Mouse (Mus musculus) heart, postnatal 0 days (tissue): ENCODE results near the gene Mllt10. TPM values are rescaled to one million over a fixed set of nuclear protein-coding genes. Genes with fewer than 3 reads are reported as not detected.
"Not testable (repeated sequence)": the region's sequence is repeated elsewhere in the genome, so short reads cannot be mapped to it uniquely, and the experiment has no call there.

ENCODE experiments used
- ATAC-seq: fragments of 200-750 bp; cut with Nextera tagmentation; 2 replicates; pipeline ENCODE4 v1.8.0; 2017; ENCODE audit warnings: low read depth, moderate number of reproducible peaks, moderate library complexity; ENCODE audit not compliant: insufficient read depth
- DNase-seq: peaks from one replicate; pipeline ENCODE4 v3.0.0-alpha.2; 2016; ENCODE audit warnings: low spot score
- H3K27ac ChIP-seq: fragments of 300-500 bp; sonication (generic); 2 replicates; pipeline ENCODE4 v1.5.1; 2014; ENCODE audit warnings: low read depth, mild to moderate bottlenecking
- H3K27me3 ChIP-seq: fragments of 300-500 bp; sonication (generic); 2 replicates; pipeline ENCODE4 v1.6.1; 2014; ENCODE audit warnings: low read length, mixed read lengths; ENCODE audit not compliant: control insufficient read depth, insufficient read depth
- H3K36me3 ChIP-seq: fragments of 300-500 bp; sonication (generic); replicated peaks from 2 replicates; pipeline ENCODE4 v1.6.1; 2014; ENCODE audit warnings: low read length, mixed read lengths; ENCODE audit not compliant: control insufficient read depth, insufficient read depth
- H3K4me1 ChIP-seq: fragments of 300-500 bp; sonication (generic); 2 replicates; pipeline ENCODE4 v1.6.1; 2014; ENCODE audit warnings: antibody characterized with exemption; ENCODE audit not compliant: control insufficient read depth, insufficient read depth
- H3K4me2 ChIP-seq: fragments of 300-500 bp; sonication (generic); 2 replicates; pipeline ENCODE4 v1.6.1; 2014; ENCODE audit warnings: low read depth, mild to moderate bottlenecking, low read length, moderate library complexity
- H3K4me3 ChIP-seq: fragments of 300-500 bp; sonication (generic); 2 replicates; pipeline ENCODE4 v1.5.1; 2014; ENCODE audit warnings: low read depth, low read length
- H3K9ac ChIP-seq: fragments of 300-500 bp; sonication (generic); replicated peaks from 2 replicates; pipeline ENCODE4 v1.6.1; 2014; ENCODE audit warnings: low read depth, low read length, mixed read lengths
- H3K9me3 ChIP-seq: fragments of 300-500 bp; sonication (generic); replicated peaks from 2 replicates; pipeline ENCODE4 v1.6.1; 2016; ENCODE audit warnings: low read length; ENCODE audit not compliant: control insufficient read depth
- CTCF ChIP-seq: IDR thresholded peaks from 2 replicates; pipeline ENCODE4 v1.5.1; 2016; ENCODE audit warnings: antibody characterized with exemption, control low read depth, low read depth
- EP300 ChIP-seq: IDR thresholded peaks from 2 replicates; pipeline ENCODE4 v1.6.1; 2016; ENCODE audit warnings: antibody characterized with exemption, low read depth
- WGBS: fragments of 180-500 bp; shearing (Covaris S2); extraction: QIAGEN DNeasy Blood & Tissue Kit; methylation state at CpG from one replicate; pipeline ENCODE4 v1.1.7; 2014; 5-methylcytosine and 5-hydroxymethylcytosine counted together
- polyA plus RNA-seq: library from polyadenylated mRNA; unstranded; fragments of >200 nt; fragmentation: Nextera tagmentation; extraction: Ambion mirVana; gene quantifications from 2 replicates; pipeline ENCODE4 v1.2.1, GENCODE M21; 2015
- total RNA-seq: library from RNA; depleted of rRNA; stranded (reverse); fragments of >200 nt; gene quantifications from 2 replicates; pipeline ENCODE4 v1.2.3, GENCODE M21; 2014; ENCODE audit warnings: low replicate concordance

Mllt10 gene
- total and polyA plus RNA-seq, 2 experiments from 2014 or later, result 22.1 to 25.6 TPM

DNA sequence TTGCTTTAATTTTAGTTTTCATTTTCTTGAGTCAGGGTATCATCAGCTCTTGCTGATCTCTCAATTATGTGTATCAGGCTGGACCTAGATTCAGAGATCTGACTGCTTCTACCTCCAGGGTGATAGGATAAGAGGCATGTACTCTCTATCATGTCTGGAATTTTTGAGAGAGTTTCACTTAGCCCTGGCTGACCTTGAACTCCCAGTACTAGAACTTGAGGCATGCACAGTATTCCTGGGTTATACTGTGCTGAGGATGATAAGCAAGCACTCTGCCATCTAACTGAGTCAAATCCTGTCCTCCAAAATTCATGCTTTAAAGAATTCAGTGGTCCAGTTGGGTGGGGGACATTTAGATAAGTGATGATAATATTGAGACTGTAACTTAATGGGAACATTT, 11.4 kb downstream of the Mllt10 start:
- H3K27me3 ChIP-seq, result no peaks in the 10 kb centered on the region
- H3K4me2 ChIP-seq, result peak overlapping the region; percentile 94
- no peak overlapping the region for H3K9ac ChIP-seq
- no peak for ATAC-seq
- peaks cover 13% of the 10 kb centered on the region for H3K36me3 ChIP-seq
- 0 out of 2 replicates have a peak overlapping the region, but pooled peaks have one; percentile 100 for H3K27ac ChIP-seq
- no peaks in the 10 kb centered on the region for H3K9me3 ChIP-seq
- no peak for DNase-seq
- TF ChIP-seq EP300, result no peak
- TF ChIP-seq CTCF, result no peak
- 0 out of 2 replicates have a peak overlapping the region, but pooled peaks have one; percentile 84 for H3K4me3 ChIP-seq
- H3K4me1 ChIP-seq, result 0 out of 2 replicates have a peak, but pooled peaks cover 4% of the 10 kb centered on the region

DNA sequence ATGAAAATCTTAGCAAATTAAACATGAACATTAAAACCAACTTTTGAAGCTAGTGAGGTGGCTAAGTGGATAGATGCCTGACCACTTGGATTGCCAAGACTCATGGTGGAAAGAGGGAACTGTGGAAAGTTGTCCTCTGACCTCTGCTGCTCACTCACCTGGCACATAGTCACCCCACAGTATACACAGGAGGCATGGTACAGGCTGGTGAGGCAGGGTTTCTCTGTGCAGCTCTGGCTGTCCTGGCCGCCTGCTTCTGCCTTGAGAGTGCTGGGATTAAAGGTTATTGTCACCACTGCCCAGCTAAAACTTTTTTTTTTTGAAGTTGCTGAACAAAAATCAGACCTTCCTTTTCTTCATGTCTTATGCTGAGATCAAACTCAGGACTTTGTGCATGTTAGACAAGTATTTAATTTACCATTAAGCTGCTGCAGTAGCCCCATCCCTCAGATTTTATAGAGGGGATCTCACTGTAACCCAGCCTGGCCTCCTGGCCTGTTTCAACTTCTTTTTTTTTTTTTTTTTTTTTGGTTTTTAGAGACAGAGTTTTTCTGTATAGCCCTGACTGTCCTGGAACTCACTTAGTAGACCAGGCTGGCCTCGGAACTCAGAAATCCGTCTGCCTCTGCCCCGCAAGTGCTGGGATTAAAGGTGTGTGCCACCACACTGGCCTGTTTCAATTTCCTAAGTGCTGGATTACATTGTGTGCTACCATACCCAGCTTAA, 13.2 kb downstream of the Mllt10 start:
- WGBS, result 85% methylated on average over 4 of the region's 4 CpGs

DNA sequence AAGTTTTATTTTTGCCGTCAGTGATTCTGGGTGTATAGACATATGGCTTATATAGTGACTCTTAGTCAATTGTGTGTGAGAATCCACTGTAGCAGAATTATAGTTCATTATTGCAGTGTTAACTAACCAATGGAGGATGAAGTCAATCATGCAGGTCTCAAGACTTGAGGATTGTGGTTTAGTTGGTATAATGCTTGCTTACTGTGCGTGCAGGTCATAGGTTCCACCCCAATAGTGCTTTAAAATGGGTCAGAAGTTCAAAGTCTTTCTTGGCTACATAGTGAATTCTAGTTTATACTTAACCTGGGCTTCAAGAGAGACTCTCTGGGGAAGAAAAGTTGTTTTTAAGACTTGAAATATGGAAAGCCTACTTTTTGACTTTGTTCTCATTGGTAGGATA, 16.9 kb downstream of the Mllt10 start:
- H3K27me3 ChIP-seq, result no peaks in the 10 kb centered on the region
- 86% methylated on average over 2 of the region's 2 CpGs for WGBS
- no peak for TF ChIP-seq CTCF
- TF ChIP-seq EP300, result no peak
- ATAC-seq (no peak), DNase-seq (no peak)
- H3K27ac ChIP-seq, result no peak overlapping the region
- H3K4me2 ChIP-seq, result no peak overlapping the region
- no peak overlapping the region for H3K9ac ChIP-seq
- H3K36me3 ChIP-seq, result peaks cover 48% of the 10 kb centered on the region
- H3K4me3 ChIP-seq, result no peak overlapping the region
- H3K4me1 ChIP-seq, result no peaks in the 10 kb centered on the region
- no peaks in the 10 kb centered on the region for H3K9me3 ChIP-seq

More for the DNA sequence above, 13.2 kb downstream of the Mllt10 start:
- Histone ChIP-seq H3K9ac (no peak overlapping the region), H3K27ac (0 out of 2 replicates have a peak overlapping the region, but pooled peaks have one; percentile 39), H3K9me3 (no peaks in the 10 kb centered on the region), H3K27me3 (no peaks in the 10 kb centered on the region), H3K4me1 (0 out of 2 replicates have a peak, but pooled peaks cover under 1% of the 10 kb centered on the region), H3K4me2 (no peak overlapping the region), H3K36me3 (peaks cover 24% of the 10 kb centered on the region), H3K4me3 (no peak overlapping the region)
- no peak for DNase-seq
- TF ChIP-seq EP300 (no peak), CTCF (no peak)
- no peak for ATAC-seq

DNA sequence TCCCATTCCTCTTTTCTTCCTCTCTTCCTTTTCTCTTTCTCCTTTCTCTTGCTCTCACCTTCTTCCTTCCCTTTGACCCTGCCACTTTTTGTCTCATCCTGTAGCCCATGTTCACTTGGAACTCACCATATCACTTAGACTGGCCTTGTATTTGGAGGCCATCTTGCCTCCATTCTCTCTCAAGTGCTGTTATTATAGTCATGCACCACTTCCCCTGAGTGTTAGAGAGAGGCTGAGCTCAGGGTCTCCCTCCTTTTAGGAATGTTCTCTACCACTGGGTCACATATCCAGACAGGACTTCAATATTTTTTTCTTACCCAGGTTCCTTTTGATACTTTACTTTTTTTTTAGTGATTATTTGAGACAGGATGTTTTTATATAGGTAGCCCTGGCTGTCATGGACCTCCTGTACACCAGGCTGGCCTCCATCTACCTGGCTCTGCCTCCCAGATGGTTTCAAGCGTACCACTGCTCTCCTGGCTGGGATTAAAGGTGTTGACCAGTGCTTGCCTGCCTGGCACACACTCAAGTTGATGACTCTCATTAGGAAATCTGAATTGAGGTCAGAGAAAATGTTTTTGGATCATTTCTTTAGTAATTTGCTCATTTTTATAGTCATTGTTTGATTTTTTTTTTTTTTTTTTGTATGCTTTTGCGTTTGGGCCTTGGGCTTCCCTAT, 25.3 kb downstream of the Mllt10 start:
- Histone ChIP-seq H3K4me2 (no peak overlapping the region), H3K9me3 (no peaks in the 10 kb centered on the region), H3K36me3 (peaks cover 71% of the 10 kb centered on the region), H3K4me1 (no peaks in the 10 kb centered on the region), H3K27me3 (no peaks in the 10 kb centered on the region), H3K27ac (no peak overlapping the region), H3K9ac (no peak overlapping the region), H3K4me3 (no peak overlapping the region)
- WGBS, result 84% methylated on average over 2 of the region's 2 CpGs
- no peak for DNase-seq
- no peak for ATAC-seq
- TF ChIP-seq EP300 (no peak), CTCF (no peak)

DNA sequence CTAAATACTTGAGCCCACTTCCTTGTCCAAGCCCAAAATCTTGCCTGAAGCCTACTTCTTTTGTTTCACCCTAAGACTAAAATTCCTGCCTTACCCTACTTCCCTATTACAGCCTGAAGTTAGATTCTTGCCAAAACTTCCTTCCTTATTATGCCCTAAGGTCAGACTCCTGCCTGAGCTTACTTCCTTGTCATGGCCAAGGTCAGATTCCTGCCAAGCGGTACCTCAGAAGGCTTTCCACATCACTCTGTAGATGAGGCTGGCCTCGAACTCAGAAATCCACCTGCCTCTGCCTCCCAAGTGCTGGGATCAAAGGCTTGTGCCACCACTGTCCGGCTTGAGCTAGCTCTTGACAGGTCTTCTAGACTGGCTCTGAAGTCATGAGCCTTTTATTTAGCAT, 32.7 kb downstream of the Mllt10 start:
- H3K4me1 ChIP-seq, H3K27me3 ChIP-seq, H3K9ac ChIP-seq: not testable (repeated sequence)

More for the DNA sequence above, 32.7 kb downstream of the Mllt10 start:
- WGBS, result 98% methylated on average over 3 of the region's 3 CpGs
- not testable (repeated sequence) for H3K4me3 ChIP-seq, DNase-seq, H3K4me2 ChIP-seq, H3K27ac ChIP-seq, ATAC-seq, H3K9me3 ChIP-seq
- peaks cover 65% of the 10 kb centered on the region for H3K36me3 ChIP-seq
